Mouse (Mus musculus): ENCODE measurements around the gene Adgrf3.

- TF ChIP-seq SMC3 (IDR thresholded peaks at IDR 0.05; ENCODE audit: low read depth, low read length): no peak
- no peak for TF ChIP-seq BHLHE40 (IDR thresholded peaks at IDR 0.05; ENCODE audit: low read depth, low read length)
- no peak for TF ChIP-seq CHD2 (IDR thresholded peaks at IDR 0.05; ENCODE audit: low read length)
- TF ChIP-seq JUND (conservative IDR thresholded peaks at IDR 0.05; ENCODE audit: low read depth, low read length): no peak
- no peak for TF ChIP-seq CTCF (conservative IDR thresholded peaks at IDR 0.05 in 1 of 2, IDR thresholded peaks at IDR 0.05 in 1 of 2; ENCODE audit: low read depth in 2 of 2, low read length in 2 of 2)
- TF ChIP-seq ZKSCAN1 (IDR thresholded peaks at IDR 0.05; ENCODE audit: borderline replicate concordance, low read depth, low read length): no peak
- TF ChIP-seq POLR2A (IDR thresholded peaks at IDR 0.05; ENCODE audit: low read depth, low read length): no peak
- peak; percentile 67; the same call in 1 of the 2 replicates for TF ChIP-seq CHD1 (IDR thresholded peaks at IDR 0.05; ENCODE audit: low read depth, low read length)
- no peak for TF ChIP-seq MYC (IDR thresholded peaks at IDR 0.05; ENCODE audit: low read depth, low read length)
- no peak for TF ChIP-seq POLR2AphosphoS2 (IDR thresholded peaks at IDR 0.05; ENCODE audit: low read depth, low read length)
- TF ChIP-seq E2F4 (IDR thresholded peaks at IDR 0.05; ENCODE audit: insufficient replicate concordance, low read depth, low read length): no peak
- TF ChIP-seq RAD21 (IDR thresholded peaks at IDR 0.05; ENCODE audit: low read depth, low read length): no peak
Measured at GRCm38 (mm10) chr5:30155821-30156629, 49.5 kb downstream of the Adgrf3 start.
